Mouse (Mus musculus): ENCODE results near the gene Ccdc159.

DNA sequence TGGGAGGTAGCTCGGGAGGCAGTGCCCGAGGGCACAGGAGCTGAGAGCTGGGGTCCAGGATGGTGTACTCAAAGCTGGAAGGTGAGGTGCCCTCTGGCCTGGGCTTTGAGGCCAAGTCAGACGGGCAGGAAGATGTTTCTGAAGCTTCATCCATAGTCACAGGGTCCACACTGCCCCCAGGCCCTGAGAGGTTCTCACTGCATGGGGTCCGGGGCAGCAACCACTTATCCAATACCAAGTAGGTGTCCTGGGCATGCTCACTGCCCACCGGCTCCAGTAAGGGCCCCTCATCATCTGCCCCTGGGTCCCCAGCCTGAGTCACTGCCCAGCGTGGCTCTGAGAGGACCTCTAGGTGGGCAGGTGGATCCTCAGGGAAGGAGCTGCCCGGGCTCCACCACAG lies 32.0 kb downstream of the Ccdc159 start:
- no peak for TF ChIP-seq POLR2A (IDR thresholded peaks at IDR 0.05; ENCODE audit: borderline replicate concordance, control insufficient read depth, low read depth, low read length)
- no peak for TF ChIP-seq CTCF (IDR thresholded peaks at IDR 0.05; ENCODE audit: control insufficient read depth, insufficient read depth, low read length)
